Mouse (Mus musculus): ENCODE measurements around the gene Tubgcp2. TPM values are rescaled to one million over a fixed set of nuclear protein-coding genes. Genes with fewer than 3 reads are reported as not detected.

The Tubgcp2 gene
- polyA plus RNA-seq, 1 experiment from 2014 or later = 16.0 TPM

- peaks cover 75% of the 10 kb centered on the region for H3K27me3 ChIP-seq (ENCODE audit: insufficient read depth, low read length)
- DNase-seq = peak; percentile 33
- ATAC-seq = no peak
Observed at GRCm38 (mm10) chr7:140049115-140049689, 12.7 kb upstream of the Tubgcp2 start.

GRCm38 (mm10) chr7:140048361-140049114, 12.1 kb upstream of the Tubgcp2 start, which contains the start of gene Msx3:
TSS of gene Msx3 (minus strand) at chr7:140049089.
- H3K4me3 ChIP-seq (ENCODE audit: low read depth, low read length) = peak within 1 kb of the TSS; percentile 42
- no peaks in the 10 kb centered on the region for H3K36me3 ChIP-seq (replicated peaks; ENCODE audit: insufficient read depth, low read length)
- no peaks in the 10 kb centered on the region for H3K9me3 ChIP-seq (ENCODE audit: low read length)
- TF ChIP-seq CTCF (IDR thresholded peaks at IDR 0.05; ENCODE audit: low read depth) = no peak
- TF ChIP-seq EP300 (IDR thresholded peaks at IDR 0.05; ENCODE audit: low read depth) = no peak
- H3K4me1 ChIP-seq (ENCODE audit: insufficient read depth) = peaks cover 10% of the 10 kb centered on the region
- WGBS (ENCODE audit: insufficient replicate concordance) = 2% methylated on average over 56 of the region's 56 CpGs
- H3K27ac ChIP-seq (ENCODE audit: low read depth) = no peak within 1 kb of the TSS
- H3K27me3 ChIP-seq (ENCODE audit: insufficient read depth, low read length) = peaks cover 76% of the 10 kb centered on the region
- peak within 1 kb of the TSS; percentile 68 for H3K4me2 ChIP-seq (ENCODE audit: low read depth, low read length)
- DNase-seq (no peak), ATAC-seq (no peak)
- H3K9ac ChIP-seq (replicated peaks) = no peak within 1 kb of the TSS

More at GRCm38 (mm10) chr7:140049115-140049689, 12.7 kb upstream of the Tubgcp2 start:
- H3K4me3 ChIP-seq (ENCODE audit: low read depth, low read length) = peak overlapping the region; percentile 42
- peaks cover 10% of the 10 kb centered on the region for H3K4me1 ChIP-seq (ENCODE audit: insufficient read depth)
- H3K27ac ChIP-seq (ENCODE audit: low read depth) = no peak overlapping the region
- 2% methylated on average over 34 of the region's 34 CpGs for WGBS (ENCODE audit: insufficient replicate concordance)
- H3K9me3 ChIP-seq (ENCODE audit: low read length) = no peaks in the 10 kb centered on the region
- H3K36me3 ChIP-seq (replicated peaks; ENCODE audit: insufficient read depth, low read length) = no peaks in the 10 kb centered on the region
- H3K4me2 ChIP-seq (ENCODE audit: low read depth, low read length) = peak overlapping the region; percentile 68
- no peak for TF ChIP-seq EP300 (IDR thresholded peaks at IDR 0.05; ENCODE audit: low read depth)
- TF ChIP-seq CTCF (IDR thresholded peaks at IDR 0.05; ENCODE audit: low read depth) = no peak
- no peak overlapping the region for H3K9ac ChIP-seq (replicated peaks)

- no peak for DNase-seq
- Histone ChIP-seq H3K9ac (replicated peaks) (no peak overlapping the region), H3K36me3 (replicated peaks; ENCODE audit: insufficient read depth, low read length) (no peaks in the 10 kb centered on the region), H3K4me3 (ENCODE audit: low read depth, low read length) (peak overlapping the region; percentile 27), H3K4me2 (ENCODE audit: low read depth, low read length) (peak overlapping the region; percentile 36; the same call in 1 of the 2 replicates), H3K9me3 (ENCODE audit: low read length) (no peaks in the 10 kb centered on the region), H3K4me1 (ENCODE audit: insufficient read depth) (peaks cover 10% of the 10 kb centered on the region), H3K27me3 (ENCODE audit: insufficient read depth, low read length) (peaks cover 76% of the 10 kb centered on the region), H3K27ac (ENCODE audit: low read depth) (no peak overlapping the region)
- 1% methylated on average over 33 of the region's 33 CpGs for WGBS (ENCODE audit: insufficient replicate concordance)
- ATAC-seq = no peak
- TF ChIP-seq EP300 (IDR thresholded peaks at IDR 0.05; ENCODE audit: low read depth) (no peak), CTCF (IDR thresholded peaks at IDR 0.05; ENCODE audit: low read depth) (no peak)
Observed at GRCm38 (mm10) chr7:140047811-140048311, 11.4 kb upstream of the Tubgcp2 start.

- ATAC-seq (no peak), DNase-seq (no peak)
- Histone ChIP-seq H3K4me2 (ENCODE audit: low read depth, low read length) (no peak overlapping the region), H3K9ac (replicated peaks) (no peak overlapping the region), H3K4me3 (ENCODE audit: low read depth, low read length) (no peak overlapping the region), H3K4me1 (ENCODE audit: insufficient read depth) (peaks cover 10% of the 10 kb centered on the region), H3K9me3 (ENCODE audit: low read length) (no peaks in the 10 kb centered on the region), H3K27ac (ENCODE audit: low read depth) (no peak overlapping the region), H3K27me3 (ENCODE audit: insufficient read depth, low read length) (peaks cover 58% of the 10 kb centered on the region), H3K36me3 (replicated peaks; ENCODE audit: insufficient read depth, low read length) (peaks cover 3% of the 10 kb centered on the region)
- TF ChIP-seq CTCF (IDR thresholded peaks at IDR 0.05; ENCODE audit: low read depth) = no peak
- TF ChIP-seq EP300 (IDR thresholded peaks at IDR 0.05; ENCODE audit: low read depth) = no peak
- 67% methylated on average over 4 of the region's 4 CpGs for WGBS (ENCODE audit: insufficient replicate concordance)
Observed at GRCm38 (mm10) chr7:140045546-140045945, 9.1 kb upstream of the Tubgcp2 start.

GRCm38 (mm10) chr7:140042728-140043127, 6.3 kb upstream of the Tubgcp2 start:
- 58% methylated on average over 3 of the region's 3 CpGs for WGBS (ENCODE audit: insufficient replicate concordance)
- Histone ChIP-seq H3K36me3 (replicated peaks; ENCODE audit: insufficient read depth, low read length) (peaks cover 8% of the 10 kb centered on the region), H3K4me2 (ENCODE audit: low read depth, low read length) (no peak overlapping the region), H3K4me1 (ENCODE audit: insufficient read depth) (no peaks in the 10 kb centered on the region; the same call in 1 of the 2 replicates), H3K9me3 (ENCODE audit: low read length) (no peaks in the 10 kb centered on the region), H3K27me3 (ENCODE audit: insufficient read depth, low read length) (peaks cover 30% of the 10 kb centered on the region), H3K4me3 (ENCODE audit: low read depth, low read length) (no peak overlapping the region), H3K9ac (replicated peaks) (no peak overlapping the region), H3K27ac (ENCODE audit: low read depth) (no peak overlapping the region)
- DNase-seq (no peak), ATAC-seq (no peak; the same call in 1 of the 2 replicates)
- TF ChIP-seq CTCF (IDR thresholded peaks at IDR 0.05; ENCODE audit: low read depth) (no peak), EP300 (IDR thresholded peaks at IDR 0.05; ENCODE audit: low read depth) (no peak)

GRCm38 (mm10) chr7:140037171-140037555, 694 bp upstream of the Tubgcp2 start:
- H3K9ac ChIP-seq (replicated peaks) = peak overlapping the region; percentile 83; the same call in 1 of the 2 replicates
- DNase-seq = no peak
- H3K27ac ChIP-seq (ENCODE audit: low read depth) = no peak overlapping the region
- TF ChIP-seq EP300 (IDR thresholded peaks at IDR 0.05; ENCODE audit: low read depth) (no peak), CTCF (IDR thresholded peaks at IDR 0.05; ENCODE audit: low read depth) (no peak)
- 64% methylated on average over 3 of the region's 3 CpGs for WGBS (ENCODE audit: insufficient replicate concordance)
- H3K27me3 ChIP-seq (ENCODE audit: insufficient read depth, low read length) = no peaks in the 10 kb centered on the region
- H3K36me3 ChIP-seq (replicated peaks; ENCODE audit: insufficient read depth, low read length) = peaks cover 20% of the 10 kb centered on the region
- peaks cover 16% of the 10 kb centered on the region for H3K4me1 ChIP-seq (ENCODE audit: insufficient read depth)
- H3K4me2 ChIP-seq (ENCODE audit: low read depth, low read length) = peak overlapping the region; percentile 82
- no peak for ATAC-seq
- H3K9me3 ChIP-seq (ENCODE audit: low read length) = no peaks in the 10 kb centered on the region
- H3K4me3 ChIP-seq (ENCODE audit: low read depth, low read length) = peak overlapping the region; percentile 75

Measured in liver, postnatal 0 days (tissue).